Mouse (Mus musculus): ENCODE measurements around the gene Tbc1d24.
A peak's percentile ranks its signal among the peaks of the same experiment; 100 is the strongest.

Gene Tbc1d24

GRCm38 (mm10) chr17:24209916-24210240 is 4.5 kb upstream of the Tbc1d24 start:
- no peak for DNase-seq (ENCODE audit: low read depth, low spot score)

- peak; percentile 69 for DNase-seq (ENCODE audit: low read depth, low spot score)
These were observed 3.9 kb upstream of the Tbc1d24 start, which contains the start of gene Ntn3 for GRCm38 (mm10) chr17:24209043-24209915. TSS of gene Ntn3 (minus strand) at chr17:24209531.

DNA sequence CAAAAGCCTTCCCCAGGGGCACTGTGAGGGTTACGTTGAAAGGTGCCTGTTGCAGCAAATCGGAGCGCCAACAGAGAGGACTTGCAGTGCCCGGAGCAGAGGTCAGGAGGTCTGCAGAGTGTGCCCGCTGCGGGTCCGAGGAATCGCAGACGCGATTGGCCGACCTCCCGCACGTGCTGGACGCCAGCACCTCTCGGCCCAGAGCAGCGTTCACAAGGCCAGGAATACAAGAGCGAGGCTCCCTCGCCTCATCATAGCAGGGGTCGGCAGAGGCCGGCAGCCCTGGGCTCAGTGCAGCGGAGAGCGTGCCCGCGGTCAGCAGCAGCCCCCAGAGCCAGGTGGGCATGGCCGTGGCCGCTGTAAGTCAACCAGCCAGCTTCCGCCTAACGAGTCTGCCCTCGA is 3.3 kb upstream of the Tbc1d24 start:
- peak; percentile 37 for DNase-seq (ENCODE audit: low read depth, low spot score)

GRCm38 (mm10) chr17:24207768-24208640 is 2.6 kb upstream of the Tbc1d24 start:
- DNase-seq (ENCODE audit: low read depth, low spot score) = no peak

- DNase-seq (ENCODE audit: low read depth, low spot score) = peak; percentile 76
These were observed 1.3 kb upstream of the Tbc1d24 start for GRCm38 (mm10) chr17:24206451-24207351.

GRCm38 (mm10) chr17:24205908-24206361 is 573 bp upstream of the Tbc1d24 start:
- DNase-seq (ENCODE audit: low read depth, low spot score) = peak; percentile 48

DNA sequence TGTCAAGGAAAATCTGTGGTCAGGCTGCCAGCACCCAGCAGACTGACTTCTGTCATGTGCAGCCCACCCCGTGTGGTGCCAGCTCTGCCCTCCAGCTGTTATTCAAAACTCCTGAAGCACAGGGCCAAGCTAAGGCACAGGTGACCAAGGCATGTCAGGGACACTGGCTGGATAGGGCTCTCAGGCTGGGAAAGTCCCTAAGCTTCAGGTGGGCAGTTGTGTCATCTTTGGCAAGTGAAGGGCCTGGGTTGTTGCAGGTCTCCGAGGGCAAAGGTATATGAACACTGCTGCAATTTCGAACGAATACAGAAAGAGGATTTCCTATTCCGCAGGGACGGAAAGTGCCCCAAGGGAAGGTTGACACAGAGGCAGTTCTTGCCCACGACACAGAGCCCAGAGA is 516 bp downstream of the Tbc1d24 start:
- no peak for DNase-seq (ENCODE audit: low read depth, low spot score)

GRCm38 (mm10) chr17:24203611-24204534 is 1.5 kb downstream of the Tbc1d24 start:
- no peak for DNase-seq (ENCODE audit: low read depth, low spot score)

GRCm38 (mm10) chr17:24203068-24203467 is 2.3 kb downstream of the Tbc1d24 start:
- peak; percentile 83 for DNase-seq (ENCODE audit: low read depth, low spot score)

- DNase-seq (ENCODE audit: low read depth, low spot score) = no peak
These were observed 4.3 kb downstream of the Tbc1d24 start for GRCm38 (mm10) chr17:24201092-24201491.

DNA sequence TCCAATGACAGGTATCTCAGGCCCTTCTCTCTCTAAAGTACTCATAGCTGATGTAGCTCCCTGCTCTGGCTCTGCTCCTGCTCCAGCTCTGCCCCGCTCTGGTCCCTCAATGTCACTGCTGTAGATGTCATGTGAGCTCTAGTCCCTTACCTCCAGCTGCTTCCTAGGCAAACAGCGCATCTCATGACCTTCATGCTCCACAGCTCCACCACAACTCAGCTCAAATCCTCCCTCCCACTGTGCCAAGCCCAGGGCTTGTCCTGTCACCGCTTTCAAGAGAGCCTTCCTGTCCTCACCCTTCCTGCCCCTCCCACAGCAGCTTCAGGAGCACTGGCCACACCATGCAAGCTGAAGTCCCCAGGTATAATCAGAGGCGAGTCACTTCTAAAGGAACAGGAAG is 5.6 kb downstream of the Tbc1d24 start:
- DNase-seq (ENCODE audit: low read depth, low spot score) = peak; percentile 81

DNA sequence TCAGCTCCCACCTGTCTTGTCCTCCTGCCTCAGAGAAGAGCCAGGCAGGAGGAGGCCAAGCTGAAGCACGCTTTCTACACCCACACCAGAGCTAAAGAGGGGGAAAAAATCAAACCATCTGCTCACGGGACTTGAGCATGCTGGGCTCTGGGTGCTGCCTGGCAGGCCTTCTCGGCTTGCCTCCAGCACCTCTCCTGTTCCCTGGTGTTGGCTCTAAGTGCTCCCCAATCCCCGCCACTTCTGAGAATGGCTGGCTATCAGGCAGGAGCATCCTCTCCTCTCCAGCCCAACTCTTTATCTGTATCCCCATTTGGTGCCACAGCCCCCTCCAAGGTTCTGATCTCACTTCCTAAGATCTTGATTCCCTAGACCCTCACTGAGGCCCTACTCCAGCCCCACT is 6.1 kb downstream of the Tbc1d24 start:
- DNase-seq (ENCODE audit: low read depth, low spot score) = no peak

DNA sequence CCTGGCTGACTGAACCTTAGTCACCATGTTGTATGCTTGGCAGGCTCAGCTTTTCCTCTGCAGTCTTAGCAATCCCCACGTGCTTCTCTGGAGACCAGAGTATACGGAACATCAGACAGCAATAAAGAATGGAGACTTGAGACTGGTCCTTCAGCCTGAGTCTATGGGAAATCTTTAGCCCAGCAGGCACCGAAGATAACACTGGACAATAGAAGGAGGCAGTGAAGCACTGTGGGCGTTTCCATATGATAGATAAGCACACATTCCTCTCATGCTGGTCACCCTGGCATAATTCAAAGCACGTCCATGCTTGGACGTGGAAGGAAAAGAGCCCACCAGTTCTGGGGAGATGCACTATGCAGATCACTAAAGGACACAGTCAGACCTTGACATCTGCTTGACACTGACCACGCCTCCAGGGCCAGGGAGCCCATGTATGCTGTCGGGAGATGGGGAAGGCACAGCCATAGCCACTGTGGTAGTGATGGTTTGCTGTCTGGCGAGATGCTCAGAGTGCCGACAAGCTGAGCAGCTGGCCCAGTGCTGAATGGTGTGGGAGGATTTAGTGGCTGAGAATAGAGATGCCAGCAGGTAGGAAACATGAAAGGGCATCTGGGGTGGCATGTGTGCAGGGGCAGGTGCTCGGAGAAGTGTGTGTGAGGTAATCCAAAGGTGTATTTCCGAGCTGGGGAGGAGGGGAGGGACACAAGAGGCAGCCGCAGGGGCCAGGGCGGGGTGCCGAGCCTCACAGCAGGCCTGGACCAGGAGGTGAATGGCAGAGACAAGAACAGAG is 8.1 kb downstream of the Tbc1d24 start:
- no peak for DNase-seq (ENCODE audit: low read depth, low spot score)

- peak; percentile 40 for DNase-seq (ENCODE audit: low read depth, low spot score)
These were observed 10.0 kb downstream of the Tbc1d24 start for GRCm38 (mm10) chr17:24195349-24195748.

DNA sequence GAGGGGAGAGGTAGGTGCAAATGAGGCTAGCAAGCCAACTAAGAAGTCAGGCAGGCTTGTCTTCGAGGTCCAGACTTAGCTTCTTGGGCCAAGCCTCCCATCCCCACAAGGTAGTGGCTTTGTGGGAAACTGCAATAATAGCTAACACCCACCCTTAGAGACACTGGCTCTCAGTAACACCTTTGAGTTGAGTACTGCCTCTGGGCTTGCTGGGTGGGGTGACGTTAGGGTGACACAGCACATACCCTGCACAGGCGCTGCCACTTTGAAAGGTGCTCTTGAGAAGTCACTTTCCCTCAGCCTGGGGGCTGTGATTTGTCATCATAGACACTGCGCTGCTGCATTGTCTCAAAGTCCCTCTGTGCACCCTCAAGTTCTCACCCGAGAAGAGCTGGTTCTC is 11.6 kb downstream of the Tbc1d24 start:
- peak; percentile 51 for DNase-seq (ENCODE audit: low read depth, low spot score)

DNA sequence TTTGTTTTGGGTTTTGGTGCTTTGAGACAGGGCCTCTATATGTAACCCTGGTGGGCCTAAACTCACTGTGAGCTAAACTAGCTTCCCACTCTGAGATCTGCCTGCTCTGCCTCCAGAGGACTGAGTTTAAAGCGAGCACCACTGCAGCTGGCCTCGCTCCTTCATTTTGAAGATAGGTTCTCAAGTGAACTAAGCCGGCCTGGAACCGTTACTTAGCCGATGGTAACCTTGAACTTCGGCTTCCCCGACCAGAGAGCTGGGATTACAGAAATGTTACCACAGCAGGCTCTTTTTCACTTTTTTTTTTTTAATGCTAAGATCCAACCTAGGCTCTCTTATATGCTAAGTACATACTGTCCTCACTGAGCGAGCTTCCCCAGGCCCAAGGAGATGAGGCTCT is 12.1 kb downstream of the Tbc1d24 start:
- DNase-seq (ENCODE audit: low read depth, low spot score) = peak; percentile 30

GRCm38 (mm10) chr17:24192848-24193247 is 12.5 kb downstream of the Tbc1d24 start:
- no peak for DNase-seq (ENCODE audit: low read depth, low spot score)

- DNase-seq (ENCODE audit: low read depth, low spot score) = no peak
These were observed 13.9 kb downstream of the Tbc1d24 start for GRCm38 (mm10) chr17:24191481-24191880.

- no peak for DNase-seq (ENCODE audit: low read depth, low spot score)
These were observed 14.4 kb downstream of the Tbc1d24 start for GRCm38 (mm10) chr17:24190934-24191333.

GRCm38 (mm10) chr17:24174259-24174658 is 31.1 kb downstream of the Tbc1d24 start:
- DNase-seq (ENCODE audit: low read depth, low spot score) = no peak

All from ZHBTc4 (cell line).